Mouse (Mus musculus): ENCODE results near the gene Padi6.

DNA sequence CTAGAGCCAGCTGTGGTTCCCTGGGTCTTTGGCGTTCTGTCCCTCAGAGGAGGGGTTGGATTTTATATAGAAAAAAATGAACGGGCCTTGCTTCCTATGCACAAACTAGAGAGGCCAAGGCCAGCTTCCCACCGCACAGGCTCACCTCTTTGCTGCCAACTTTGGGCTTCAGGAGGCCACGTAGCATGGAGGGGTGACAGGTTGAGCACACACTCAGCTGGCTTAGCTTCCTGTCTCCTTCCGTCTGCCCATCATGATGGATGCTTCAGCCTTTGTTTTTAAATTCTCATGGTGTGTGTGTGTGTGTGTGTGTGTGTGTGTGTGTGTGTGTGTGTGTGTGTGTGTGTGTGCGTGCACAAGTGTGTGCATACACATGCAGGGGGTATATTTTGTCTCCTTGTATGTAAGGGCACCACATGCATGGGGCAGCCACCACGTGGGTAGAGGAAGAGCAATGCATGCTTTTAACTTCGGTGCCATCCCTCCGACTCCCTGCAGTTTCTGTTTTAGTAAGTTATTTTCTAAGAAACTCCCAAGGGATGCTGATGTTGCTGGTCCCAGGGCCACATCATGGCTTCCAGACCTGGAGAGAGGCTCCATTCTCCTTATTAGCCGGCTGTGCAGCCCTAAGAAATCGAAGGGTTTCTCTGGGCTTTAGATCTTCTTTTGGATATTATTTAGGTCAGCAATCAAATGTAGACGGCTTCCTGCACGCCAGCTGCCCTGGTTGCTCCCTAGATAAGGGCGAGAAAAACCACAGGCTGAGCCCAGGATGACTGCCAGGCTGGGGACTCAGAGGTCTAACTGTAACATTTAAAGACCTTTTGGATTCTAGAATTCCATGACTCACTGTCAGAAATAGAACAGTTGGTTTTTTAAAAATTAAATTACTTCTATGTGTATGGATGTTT, 46.5 kb downstream of the Padi6 start:
- TF ChIP-seq CTCF (IDR thresholded peaks at IDR 0.05; ENCODE audit: borderline replicate concordance, insufficient read depth, low read length) (no peak), POLR2A (IDR thresholded peaks at IDR 0.05; ENCODE audit: low read depth, low read length) (no peak)
